Mouse (Mus musculus): Measurements from ENCODE around the gene Nup133. TPM values are rescaled to one million over a fixed set of nuclear protein-coding genes. Genes with fewer than 3 reads are reported as not detected.

Nup133 gene
- total RNA-seq, 1 experiment from 2014 or later: 26.6 TPM

DNA sequence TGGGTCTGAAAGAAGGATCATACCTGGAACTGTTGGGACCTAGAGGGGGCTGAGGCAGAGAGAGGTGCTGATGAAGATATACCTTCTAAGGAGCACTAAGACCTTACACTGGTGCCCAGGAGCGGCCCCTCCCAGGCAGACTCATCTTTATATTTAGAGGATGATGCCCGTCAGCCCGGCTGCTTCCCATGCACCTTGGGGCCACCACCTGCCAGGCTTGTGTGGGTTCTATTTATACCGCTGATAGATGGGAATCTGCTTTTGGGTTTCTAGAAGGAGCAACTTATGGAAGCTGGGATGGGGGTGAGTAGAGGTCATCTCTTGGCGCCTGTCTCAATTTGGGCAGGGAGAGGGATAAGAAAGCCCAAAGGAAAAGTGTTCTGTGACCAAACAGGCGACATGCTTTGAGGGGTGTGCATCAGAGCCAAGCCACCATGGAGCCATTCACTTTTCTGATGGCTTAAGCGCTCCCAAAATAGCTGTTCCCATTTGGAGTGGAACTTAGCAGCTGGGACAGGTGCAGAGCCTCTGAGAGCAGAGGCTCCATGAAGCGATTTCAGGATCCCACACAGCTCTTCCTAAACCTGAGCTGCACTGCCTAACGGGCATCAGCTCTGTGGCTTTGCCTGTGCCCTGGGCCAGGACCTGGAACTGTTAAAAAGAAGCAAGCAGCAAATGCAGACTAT lies 53.2 kb downstream of the Nup133 start:
- ATAC-seq (replicated peaks in 1 of 2; ENCODE audit: insufficient read depth in 1 of 2, low FRiP score in 2 of 2, low TSS enrichment in 1 of 2, low read depth in 1 of 2, poor library complexity in 2 of 2, severe bottlenecking in 2 of 2): no peak

DNA sequence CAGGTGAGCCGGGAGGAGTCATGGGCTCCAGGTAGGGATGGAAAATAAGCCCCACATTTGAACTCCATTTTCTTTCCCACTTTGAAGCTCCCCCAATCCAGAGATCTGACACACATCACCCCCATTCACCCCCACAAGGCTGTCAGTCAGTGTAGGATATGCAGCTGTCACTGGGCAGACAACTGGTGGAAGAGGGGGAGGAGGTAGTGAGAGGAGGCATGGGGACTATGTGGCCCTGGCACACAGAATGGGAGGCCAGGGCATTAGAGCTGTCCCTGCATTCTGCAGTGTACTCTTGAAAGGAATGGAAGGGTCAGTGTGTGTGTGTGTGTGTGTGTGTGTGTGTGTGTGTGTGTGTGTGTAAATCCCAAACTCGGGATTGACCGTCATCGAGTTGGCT lies 53.8 kb downstream of the Nup133 start:
- ATAC-seq (replicated peaks in 1 of 2; ENCODE audit: insufficient read depth in 1 of 2, low FRiP score in 2 of 2, low TSS enrichment in 1 of 2, low read depth in 1 of 2, poor library complexity in 2 of 2, severe bottlenecking in 2 of 2): no peak

DNA sequence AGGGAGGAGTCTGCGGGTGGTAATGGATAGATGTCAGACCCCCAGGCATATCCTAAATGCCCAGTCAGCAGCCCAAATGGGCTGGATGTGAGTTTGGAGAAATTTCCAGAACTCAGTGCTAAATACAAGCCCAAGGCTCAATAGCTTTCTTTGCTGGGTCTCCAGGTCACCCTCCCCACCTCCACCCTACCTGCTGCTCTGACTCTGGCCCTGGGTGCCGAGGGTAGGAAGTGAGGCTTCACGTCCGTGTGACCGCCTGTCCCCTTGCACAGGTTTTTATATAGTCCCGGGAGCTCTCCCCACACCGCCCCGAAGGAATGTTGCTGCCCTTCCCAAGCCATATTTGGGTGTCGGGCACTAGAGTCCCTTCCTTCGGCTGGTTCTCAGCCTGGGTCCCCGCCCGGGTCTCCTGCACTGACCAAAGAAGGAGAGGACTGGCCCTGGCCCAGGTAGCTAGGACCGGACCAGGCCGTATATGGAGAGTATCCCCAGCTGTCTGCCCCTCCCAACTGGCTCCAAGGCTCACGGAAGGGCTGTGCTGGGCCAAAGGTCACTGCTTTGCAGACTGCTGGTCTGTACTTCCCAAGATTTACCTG lies 54.5 kb downstream of the Nup133 start, which contains the start of gene Acta1:
Gene Acta1, minus strand, starts transcription at position 250 of the 596 bp plus-strand sequence.
- no peak for ATAC-seq (replicated peaks in 1 of 2; ENCODE audit: insufficient read depth in 1 of 2, low FRiP score in 2 of 2, low TSS enrichment in 1 of 2, low read depth in 1 of 2, poor library complexity in 2 of 2, severe bottlenecking in 2 of 2)

DNA sequence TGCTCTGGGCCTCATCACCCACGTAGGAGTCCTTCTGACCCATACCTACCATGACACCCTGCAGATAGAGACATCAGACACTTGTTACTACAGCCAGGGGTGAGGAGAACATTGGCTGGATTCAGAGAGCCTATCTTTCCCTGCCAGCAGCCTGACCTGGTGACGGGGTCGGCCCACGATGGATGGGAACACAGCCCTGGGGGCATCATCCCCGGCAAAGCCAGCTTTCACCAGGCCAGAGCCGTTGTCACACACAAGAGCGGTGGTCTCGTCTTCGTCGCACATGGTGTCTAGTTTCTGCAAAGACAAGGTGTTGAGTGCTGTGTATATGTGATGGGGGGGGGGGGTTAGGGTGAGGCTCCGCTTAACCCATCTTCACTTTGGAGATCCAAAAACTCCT lies 55.7 kb downstream of the Nup133 start:
- ATAC-seq (replicated peaks in 1 of 2; ENCODE audit: insufficient read depth in 1 of 2, low FRiP score in 2 of 2, low TSS enrichment in 1 of 2, low read depth in 1 of 2, poor library complexity in 2 of 2, severe bottlenecking in 2 of 2): no peak

DNA sequence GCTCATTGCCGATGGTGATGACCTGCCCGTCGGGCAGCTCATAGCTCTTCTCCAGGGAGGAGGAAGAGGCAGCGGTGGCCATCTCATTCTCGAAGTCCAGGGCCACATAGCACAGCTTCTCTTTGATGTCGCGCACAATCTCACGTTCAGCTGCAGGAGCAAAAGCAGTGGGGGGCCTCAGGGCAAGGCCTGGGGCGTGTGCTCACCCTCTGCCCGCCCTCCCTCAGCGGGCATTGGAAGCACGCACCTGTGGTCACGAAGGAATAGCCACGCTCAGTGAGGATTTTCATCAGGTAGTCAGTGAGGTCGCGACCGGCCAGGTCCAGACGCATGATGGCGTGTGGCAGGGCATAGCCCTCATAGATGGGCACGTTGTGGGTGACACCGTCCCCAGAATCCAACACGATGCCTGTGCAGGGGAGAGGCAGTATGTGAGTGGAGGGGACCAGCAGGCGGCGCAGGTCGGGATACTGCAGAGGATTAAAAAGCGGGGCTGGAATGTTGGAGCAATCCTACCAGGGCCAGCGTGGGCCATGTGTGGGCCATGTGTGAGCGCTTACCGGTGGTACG lies 56.4 kb downstream of the Nup133 start:
- no peak for ATAC-seq (replicated peaks in 1 of 2; ENCODE audit: insufficient read depth in 1 of 2, low FRiP score in 2 of 2, low TSS enrichment in 1 of 2, low read depth in 1 of 2, poor library complexity in 2 of 2, severe bottlenecking in 2 of 2)

DNA sequence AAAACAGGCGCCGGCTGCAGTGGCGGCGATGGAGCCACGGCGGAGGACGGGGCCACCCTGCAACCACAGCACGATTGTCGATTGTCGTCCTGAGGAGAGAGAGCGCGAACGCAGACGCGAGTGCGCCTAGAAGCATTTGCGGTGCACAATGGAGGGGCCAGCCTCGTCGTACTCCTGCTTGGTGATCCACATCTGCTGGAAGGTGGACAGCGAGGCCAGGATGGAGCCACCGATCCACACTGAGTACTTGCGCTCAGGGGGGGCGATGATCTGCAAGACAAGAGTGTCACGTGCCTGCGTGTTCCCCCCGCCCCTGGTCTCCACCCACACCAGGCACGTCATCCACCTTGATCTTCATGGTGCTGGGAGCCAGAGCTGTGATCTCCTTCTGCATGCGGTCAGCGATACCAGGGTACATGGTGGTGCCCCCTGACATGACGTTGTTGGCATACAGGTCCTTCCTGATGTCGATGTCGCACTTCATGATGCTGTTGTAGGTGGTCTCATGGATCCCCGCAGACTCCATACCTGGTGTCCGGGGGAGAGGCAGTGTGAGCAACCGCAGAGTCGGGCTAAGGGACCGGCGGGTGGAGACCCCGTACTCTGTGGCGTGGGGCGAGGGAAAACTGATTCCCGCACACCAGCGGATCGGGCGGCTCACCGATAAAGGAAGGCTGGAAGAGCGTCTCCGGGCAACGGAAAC lies 57.0 kb downstream of the Nup133 start:
- ATAC-seq (replicated peaks in 1 of 2; ENCODE audit: insufficient read depth in 1 of 2, low FRiP score in 2 of 2, low TSS enrichment in 1 of 2, low read depth in 1 of 2, poor library complexity in 2 of 2, severe bottlenecking in 2 of 2): no peak

DNA sequence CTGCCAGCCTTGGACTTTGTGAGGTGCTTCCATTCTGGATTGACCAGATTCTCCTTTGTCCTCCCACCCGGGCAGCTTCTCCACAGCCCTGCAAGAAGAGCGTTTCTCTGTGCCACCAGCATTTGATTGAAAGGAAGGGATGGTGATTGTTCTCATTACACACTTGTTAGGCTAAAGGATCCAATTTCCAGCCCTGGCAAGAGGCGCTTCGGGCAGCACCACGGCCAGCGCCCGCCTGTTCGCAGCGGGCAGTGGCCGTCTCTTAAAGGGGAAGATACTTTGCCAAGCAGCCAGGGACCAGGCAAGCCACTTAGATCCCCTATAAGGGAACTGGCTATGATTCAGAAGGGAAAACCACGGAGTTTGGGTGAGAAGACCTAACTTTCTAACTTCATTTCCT lies 57.8 kb downstream of the Nup133 start:
- peak; percentile 46 to 60; a peak in 2 of 4 replicates for ATAC-seq (replicated peaks in 1 of 2; ENCODE audit: insufficient read depth in 1 of 2, low FRiP score in 2 of 2, low TSS enrichment in 1 of 2, low read depth in 1 of 2, poor library complexity in 2 of 2, severe bottlenecking in 2 of 2)

DNA sequence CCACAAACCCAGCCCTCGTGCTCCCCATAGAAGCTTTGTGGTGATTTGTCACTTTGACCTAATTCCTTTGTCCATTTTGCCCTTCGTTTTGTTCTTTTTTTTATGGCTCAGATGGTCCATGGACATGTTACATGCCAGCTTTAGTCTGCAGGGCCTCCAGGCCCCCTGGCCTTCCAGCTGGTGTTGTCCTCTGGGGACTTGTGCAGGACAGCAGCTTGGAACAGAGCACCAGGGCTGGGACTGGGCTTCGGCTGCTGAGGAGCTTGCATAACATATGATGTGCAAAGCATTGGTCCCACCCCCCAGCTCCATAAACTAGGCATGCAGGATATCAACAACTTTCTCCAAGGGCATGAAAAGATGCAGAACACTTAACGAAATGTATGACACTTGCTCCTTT lies 59.3 kb downstream of the Nup133 start:
- no peak for ATAC-seq (replicated peaks in 1 of 2; ENCODE audit: insufficient read depth in 1 of 2, low FRiP score in 2 of 2, low TSS enrichment in 1 of 2, low read depth in 1 of 2, poor library complexity in 2 of 2, severe bottlenecking in 2 of 2)

DNA sequence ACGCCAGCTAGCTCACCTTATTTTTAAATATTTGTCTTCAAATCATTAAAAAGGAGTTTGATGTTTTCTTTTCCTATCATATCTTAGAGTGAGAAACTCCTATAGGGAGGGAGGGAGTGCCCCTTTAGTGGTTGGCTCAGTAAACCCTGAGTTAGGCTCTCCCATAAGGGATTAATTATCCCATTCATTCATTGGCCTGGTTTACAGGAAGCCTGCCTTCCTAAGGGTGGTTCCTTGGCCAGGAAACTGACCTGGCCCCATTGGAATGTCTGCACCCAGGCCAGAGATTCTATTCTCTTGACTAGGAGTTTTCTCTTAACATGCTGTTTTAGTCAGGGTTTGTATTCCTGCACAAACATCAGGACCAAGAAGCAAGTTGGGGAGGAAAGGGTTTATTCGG lies 61.1 kb downstream of the Nup133 start:
- no peak for ATAC-seq (replicated peaks in 1 of 2; ENCODE audit: insufficient read depth in 1 of 2, low FRiP score in 2 of 2, low TSS enrichment in 1 of 2, low read depth in 1 of 2, poor library complexity in 2 of 2, severe bottlenecking in 2 of 2)

DNA sequence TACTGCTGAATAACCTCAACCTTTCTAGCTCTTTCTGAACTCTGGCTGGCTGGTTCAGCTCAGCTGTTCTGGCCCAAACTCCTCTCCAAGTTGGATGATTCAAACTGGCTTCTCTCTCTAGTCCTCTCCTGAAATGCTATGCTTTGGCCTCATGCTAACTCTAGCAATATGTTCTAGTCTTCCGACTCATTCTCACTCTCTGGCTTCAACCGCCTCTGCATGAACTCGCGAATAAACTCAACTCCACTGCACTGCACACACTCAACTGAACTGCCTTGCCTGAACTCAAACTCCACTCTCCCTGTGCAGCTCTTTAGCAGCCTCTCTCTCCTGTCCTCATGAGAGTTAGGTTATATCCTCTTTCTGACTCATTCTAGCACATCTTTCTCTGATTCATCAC lies 61.9 kb downstream of the Nup133 start:
- ATAC-seq (replicated peaks in 1 of 2; ENCODE audit: insufficient read depth in 1 of 2, low FRiP score in 2 of 2, low TSS enrichment in 1 of 2, low read depth in 1 of 2, poor library complexity in 2 of 2, severe bottlenecking in 2 of 2): no peak

DNA sequence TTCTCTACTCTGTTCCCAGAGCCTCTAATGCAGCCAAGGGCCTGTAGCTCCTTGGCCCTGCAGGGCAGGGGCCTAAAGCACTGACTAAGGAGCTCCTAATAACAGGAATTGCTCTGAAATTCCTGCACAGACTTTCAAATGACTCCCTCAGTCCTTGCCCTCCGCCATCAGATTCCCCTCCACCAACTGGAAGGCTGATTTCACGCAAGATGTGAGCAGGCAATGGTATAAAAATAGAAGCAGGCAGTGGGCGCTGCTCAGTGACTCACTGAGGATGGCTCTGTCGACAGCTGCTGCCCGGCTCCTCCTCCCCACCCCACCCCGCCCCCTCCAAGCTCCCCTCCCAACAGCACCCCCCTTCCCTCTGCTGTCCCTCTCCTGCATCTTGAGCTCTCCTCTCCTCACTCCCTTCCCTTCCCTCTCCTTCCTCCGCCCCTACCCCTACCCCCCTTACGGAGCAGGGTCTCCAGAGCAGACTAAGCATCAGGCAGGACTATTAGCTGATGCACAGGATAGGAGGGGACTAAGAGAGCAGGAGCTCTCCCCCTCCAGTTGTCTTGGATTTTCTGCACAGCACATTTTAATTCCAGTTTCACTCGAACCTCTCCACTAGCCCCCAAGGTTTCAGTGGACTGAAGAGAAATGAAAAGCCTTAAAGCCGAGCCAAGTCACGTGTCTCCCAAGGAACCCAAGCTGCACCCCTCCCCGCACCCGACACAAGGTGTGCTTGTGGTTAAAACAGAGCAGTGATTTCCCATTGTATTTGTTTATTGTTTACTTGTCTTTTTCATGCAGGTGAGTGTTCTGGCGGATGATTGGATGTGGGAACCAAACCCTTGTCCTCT lies 64.1 kb downstream of the Nup133 start:
- ATAC-seq (replicated peaks in 1 of 2; ENCODE audit: insufficient read depth in 1 of 2, low FRiP score in 2 of 2, low TSS enrichment in 1 of 2, low read depth in 1 of 2, poor library complexity in 2 of 2, severe bottlenecking in 2 of 2): no peak

DNA sequence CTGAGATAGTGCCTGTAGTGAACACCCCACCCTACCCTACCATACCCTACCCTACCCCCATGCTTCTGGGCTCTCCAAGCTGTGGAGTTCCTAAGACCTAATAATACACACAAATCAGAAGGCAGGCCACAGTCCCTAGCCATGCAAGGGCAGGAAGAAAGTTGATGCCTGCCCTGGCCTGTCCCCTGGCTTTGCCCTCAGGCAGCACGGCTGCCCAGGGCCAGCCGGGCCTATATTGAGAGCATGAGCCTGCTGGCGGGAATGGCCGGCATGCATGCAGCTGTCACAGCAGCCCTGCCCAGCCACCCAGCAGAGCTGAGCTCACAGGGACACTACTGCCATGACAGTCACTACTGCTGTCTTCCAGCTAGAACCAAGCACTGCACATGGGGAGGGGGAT lies 66.0 kb downstream of the Nup133 start:
- no peak for ATAC-seq (replicated peaks in 1 of 2; ENCODE audit: insufficient read depth in 1 of 2, low FRiP score in 2 of 2, low TSS enrichment in 1 of 2, low read depth in 1 of 2, poor library complexity in 2 of 2, severe bottlenecking in 2 of 2)

DNA sequence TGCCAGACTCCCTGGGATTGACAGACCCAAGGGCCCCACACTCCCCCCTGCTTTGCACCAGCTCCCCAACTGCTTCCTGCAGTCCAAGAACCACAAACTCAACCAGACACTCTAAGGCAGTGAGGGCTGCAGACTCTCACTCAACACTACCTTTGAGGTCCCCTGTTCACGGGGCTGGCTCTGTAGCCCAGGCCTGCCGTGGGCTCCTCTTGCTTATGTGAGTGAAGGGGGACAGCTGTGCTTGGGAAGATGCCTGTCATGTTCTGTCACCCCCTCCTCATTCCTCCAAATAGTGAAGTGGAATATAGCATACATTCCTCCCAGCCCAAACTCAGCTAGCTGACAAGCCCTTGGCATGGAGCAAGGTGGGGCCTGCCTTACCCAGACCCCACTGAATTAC lies 66.7 kb downstream of the Nup133 start:
- ATAC-seq (replicated peaks in 1 of 2; ENCODE audit: insufficient read depth in 1 of 2, low FRiP score in 2 of 2, low TSS enrichment in 1 of 2, low read depth in 1 of 2, poor library complexity in 2 of 2, severe bottlenecking in 2 of 2): no peak

DNA sequence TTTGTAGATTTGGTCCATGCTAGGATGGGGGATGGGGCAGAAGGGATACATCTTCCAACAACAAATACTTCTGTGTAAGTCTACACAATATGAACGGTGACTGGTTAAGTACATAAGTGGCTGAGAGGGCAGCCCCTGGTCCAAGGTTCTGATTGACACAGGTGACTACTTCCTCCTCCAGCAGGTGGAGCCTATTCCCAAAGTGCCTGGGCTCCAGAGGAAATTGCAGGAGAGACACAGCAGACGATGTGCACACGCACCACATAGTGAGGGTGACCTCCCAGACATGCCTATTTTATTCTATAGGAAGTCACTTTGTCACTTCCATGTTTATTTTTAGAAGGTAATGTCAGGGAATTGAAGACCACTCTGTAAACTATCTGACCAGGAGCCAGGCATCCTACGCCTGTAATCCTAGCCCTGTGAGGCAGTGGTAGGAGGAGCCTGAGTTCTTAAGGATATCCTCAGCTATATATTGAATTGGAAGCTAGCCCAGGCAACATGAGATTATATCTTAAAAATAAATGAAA lies 68.2 kb downstream of the Nup133 start:
- ATAC-seq (replicated peaks in 1 of 2; ENCODE audit: insufficient read depth in 1 of 2, low FRiP score in 2 of 2, low TSS enrichment in 1 of 2, low read depth in 1 of 2, poor library complexity in 2 of 2, severe bottlenecking in 2 of 2): no peak

DNA sequence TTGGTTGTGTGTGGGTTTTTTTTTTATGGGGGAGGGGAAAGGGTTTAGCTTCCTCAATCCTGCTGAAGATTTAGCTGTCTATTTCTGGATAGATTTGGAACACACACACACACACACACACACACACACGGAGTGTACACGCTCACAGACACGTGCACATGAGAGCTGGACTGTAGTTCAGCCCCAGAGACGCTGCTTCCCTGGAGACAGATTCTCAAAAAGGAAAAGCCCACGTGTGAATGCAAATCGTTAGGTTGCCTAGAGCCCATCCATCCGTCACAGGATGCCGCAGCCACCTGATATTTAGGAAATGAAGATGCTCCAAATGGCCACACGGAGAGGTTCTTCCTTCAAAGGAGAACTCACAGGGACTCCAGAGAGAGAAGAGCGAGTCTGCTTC lies 68.8 kb downstream of the Nup133 start:
- no peak for ATAC-seq (replicated peaks in 1 of 2; ENCODE audit: insufficient read depth in 1 of 2, low FRiP score in 2 of 2, low TSS enrichment in 1 of 2, low read depth in 1 of 2, poor library complexity in 2 of 2, severe bottlenecking in 2 of 2)

DNA sequence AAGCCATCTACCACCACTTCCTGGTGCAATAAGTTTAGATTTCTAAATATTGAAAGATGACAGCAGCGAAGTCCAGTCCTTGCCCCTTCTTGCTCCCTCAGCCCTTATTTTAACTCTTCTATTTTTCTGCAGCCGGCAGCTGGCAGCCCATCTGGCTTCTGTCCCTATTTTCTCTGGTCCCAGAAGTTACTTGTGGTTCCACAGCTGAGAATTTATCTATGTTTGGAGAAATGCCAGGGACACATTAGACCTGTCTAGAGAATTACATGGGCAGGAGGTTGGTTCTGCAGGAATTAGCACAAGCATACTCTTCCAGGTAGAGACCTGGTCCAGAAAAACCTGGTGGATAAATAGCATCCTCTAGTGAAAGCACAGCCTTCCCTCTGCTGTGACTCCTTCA lies 71.2 kb downstream of the Nup133 start:
- ATAC-seq (replicated peaks in 1 of 2; ENCODE audit: insufficient read depth in 1 of 2, low FRiP score in 2 of 2, low TSS enrichment in 1 of 2, low read depth in 1 of 2, poor library complexity in 2 of 2, severe bottlenecking in 2 of 2): no peak

DNA sequence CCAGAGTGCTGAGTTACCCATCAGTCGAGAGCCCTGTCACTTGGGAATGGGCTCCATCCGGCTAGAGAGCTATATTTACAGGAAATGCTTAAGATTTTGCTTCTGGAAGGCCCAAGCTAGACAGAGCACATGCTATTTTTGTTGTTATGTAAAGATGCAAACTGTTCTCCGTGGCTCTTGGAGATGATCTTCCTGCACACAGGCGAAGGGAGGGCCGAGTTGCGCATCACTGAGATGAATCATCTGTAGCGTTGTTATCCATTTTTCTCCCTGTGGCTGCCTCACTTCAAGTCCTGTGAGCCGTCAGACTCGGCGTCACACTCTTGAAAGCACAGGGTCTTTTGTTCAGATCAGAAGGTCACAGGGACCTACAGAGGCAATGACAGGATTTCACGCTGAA lies 74.7 kb downstream of the Nup133 start:
- ATAC-seq (replicated peaks in 1 of 2; ENCODE audit: insufficient read depth in 1 of 2, low FRiP score in 2 of 2, low TSS enrichment in 1 of 2, low read depth in 1 of 2, poor library complexity in 2 of 2, severe bottlenecking in 2 of 2): no peak

Data from hematopoietic stem cell, adult 5-6 weeks (primary cell).